Mouse (Mus musculus) megakaryocyte, embryonic 14.5 days (primary cell): ENCODE measurements at regions not wholly inside any gene's neighbourhood (a gene's known extent, or its start where the extent isn't known, plus 50 kb on each side); places are given as distances from the start of the nearest gene placed in this dataset.

Source experiments
- FLI1 ChIP-seq: IDR thresholded peaks from 2 replicates; pipeline ENCODE4 v1.6.1; 2012; ENCODE audit warnings: low read length, inconsistent platforms, mixed read lengths
- GATA1 ChIP-seq: IDR thresholded peaks from 3 replicates; pipeline ENCODE4 v1.6.1; 2012; ENCODE audit warnings: mixed read lengths, low read length, inconsistent platforms, borderline replicate concordance

- TF ChIP-seq GATA1 (no peak), FLI1 (no peak)
Measured at GRCm38 (mm10) chr5:118339676-118340661, 94.9 kb downstream of the 2410131K14Rik start.
